Mouse (Mus musculus): ENCODE data around the gene F12.

Gene F12

GRCm38 (mm10) chr13:55419142-55419541 is 7.5 kb downstream of the F12 start:
- in situ Hi-C loops (cut with MboI; ENCODE audit: unreplicated experiment in 2 of 2): loop anchor here in 1 of 2 experiments (25.0 kb wide), 1 partner anchor 218 kb away; the partner anchor contains the start of gene Ddx46

DNA sequence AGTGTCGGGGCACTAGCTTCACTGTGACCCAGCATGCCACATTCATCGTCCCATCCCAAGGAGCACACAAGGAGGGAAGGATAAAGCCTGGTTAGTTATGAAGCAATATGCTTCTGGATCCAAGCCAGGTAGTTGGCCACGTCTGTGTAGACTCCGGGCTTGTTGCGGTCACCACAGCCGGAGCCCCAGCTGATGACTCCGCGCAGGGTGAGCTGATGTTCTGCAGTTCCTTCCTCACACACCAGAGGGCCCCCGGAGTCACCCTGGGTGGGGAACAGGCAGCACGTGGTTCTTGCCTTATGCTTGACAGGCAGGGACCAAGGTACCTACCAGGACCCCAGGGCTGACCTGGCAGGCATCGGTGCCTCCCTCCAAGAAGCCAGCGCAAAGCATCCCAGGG is 8.6 kb downstream of the F12 start:
- in situ Hi-C loops (cut with MboI; ENCODE audit: unreplicated experiment in 2 of 2): loop anchor here in 1 of 2 experiments (25.0 kb wide), 1 partner anchor 219 kb away; the partner anchor contains the start of gene Ddx46

- in situ Hi-C loops (cut with MboI; ENCODE audit: unreplicated experiment in 2 of 2): loop anchor here in 1 of 2 experiments (25.0 kb wide), 1 partner anchor 222 kb away; the partner anchor contains the start of gene Ddx46
These were observed 11.7 kb downstream of the F12 start, which contains the start of gene Pfn3 for GRCm38 (mm10) chr13:55414743-55415380. TSS of gene Pfn3 (minus strand) at chr13:55415232.

GRCm38 (mm10) chr13:55413333-55413732 is 13.3 kb downstream of the F12 start:
- in situ Hi-C loops (cut with MboI; ENCODE audit: unreplicated experiment in 2 of 2): loop anchor here in 1 of 2 experiments (25.0 kb wide), 1 partner anchor 224 kb away; the partner anchor contains the start of gene Ddx46

- in situ Hi-C loops (cut with MboI; ENCODE audit: unreplicated experiment in 2 of 2): loop anchor here in 1 of 2 experiments (25.0 kb wide), 1 partner anchor 225 kb away; the partner anchor contains the start of gene Ddx46
These were observed 13.8 kb downstream of the F12 start for GRCm38 (mm10) chr13:55412643-55413307.

DNA sequence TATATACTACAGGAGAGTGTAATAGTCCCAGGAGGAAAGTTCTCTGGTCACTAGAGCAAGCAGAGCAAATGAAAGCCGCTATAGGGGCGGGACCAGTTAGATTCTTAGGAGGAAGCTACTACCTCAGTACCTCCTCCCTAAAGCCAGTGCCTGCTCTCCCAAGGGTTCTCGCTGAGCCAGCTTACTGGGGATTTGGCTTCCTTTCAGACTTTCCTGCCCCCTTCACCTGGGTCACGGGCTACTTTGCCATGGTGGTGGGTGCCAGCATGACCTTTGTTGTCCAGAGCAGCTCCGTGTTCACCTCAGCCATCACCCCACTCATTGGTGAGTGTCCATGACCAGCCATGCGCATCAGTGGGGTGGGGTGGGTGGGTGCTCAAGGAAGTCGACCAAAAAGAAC is 14.8 kb downstream of the F12 start:
- in situ Hi-C loops (cut with MboI; ENCODE audit: unreplicated experiment in 2 of 2): loop anchor here in 1 of 2 experiments (25.0 kb wide), 1 partner anchor 225 kb away; the partner anchor contains the start of gene Ddx46

- in situ Hi-C loops (cut with MboI; ENCODE audit: unreplicated experiment in 2 of 2): loop anchor here (5.0 to 25.0 kb wide), 2 partner anchors 109 to 229 kb away; partner anchors contain the start of gene Ddx46 (in 1 of the 2)
These were observed 18.0 kb downstream of the F12 start for GRCm38 (mm10) chr13:55408546-55409120.

- in situ Hi-C loops (cut with MboI; ENCODE audit: unreplicated experiment in 2 of 2): loop anchor here (5.0 to 25.0 kb wide), 2 partner anchors 110 to 230 kb away; partner anchors contain the start of gene Ddx46 (in 1 of the 2)
These were observed 19.3 kb downstream of the F12 start for GRCm38 (mm10) chr13:55407341-55407740.

GRCm38 (mm10) chr13:55405783-55406390 is 20.7 kb downstream of the F12 start:
- in situ Hi-C loops (cut with MboI; ENCODE audit: unreplicated experiment in 2 of 2): loop anchor here (5.0 to 25.0 kb wide), 2 partner anchors 111 to 231 kb away; partner anchors contain the start of gene Ddx46 (in 1 of the 2)

- in situ Hi-C loops (cut with MboI; ENCODE audit: unreplicated experiment in 2 of 2): loop anchor here (5.0 to 25.0 kb wide), 2 partner anchors 112 to 232 kb away; partner anchors contain the start of gene Ddx46 (in 1 of the 2)
These were observed 21.5 kb downstream of the F12 start for GRCm38 (mm10) chr13:55404853-55405782.

DNA sequence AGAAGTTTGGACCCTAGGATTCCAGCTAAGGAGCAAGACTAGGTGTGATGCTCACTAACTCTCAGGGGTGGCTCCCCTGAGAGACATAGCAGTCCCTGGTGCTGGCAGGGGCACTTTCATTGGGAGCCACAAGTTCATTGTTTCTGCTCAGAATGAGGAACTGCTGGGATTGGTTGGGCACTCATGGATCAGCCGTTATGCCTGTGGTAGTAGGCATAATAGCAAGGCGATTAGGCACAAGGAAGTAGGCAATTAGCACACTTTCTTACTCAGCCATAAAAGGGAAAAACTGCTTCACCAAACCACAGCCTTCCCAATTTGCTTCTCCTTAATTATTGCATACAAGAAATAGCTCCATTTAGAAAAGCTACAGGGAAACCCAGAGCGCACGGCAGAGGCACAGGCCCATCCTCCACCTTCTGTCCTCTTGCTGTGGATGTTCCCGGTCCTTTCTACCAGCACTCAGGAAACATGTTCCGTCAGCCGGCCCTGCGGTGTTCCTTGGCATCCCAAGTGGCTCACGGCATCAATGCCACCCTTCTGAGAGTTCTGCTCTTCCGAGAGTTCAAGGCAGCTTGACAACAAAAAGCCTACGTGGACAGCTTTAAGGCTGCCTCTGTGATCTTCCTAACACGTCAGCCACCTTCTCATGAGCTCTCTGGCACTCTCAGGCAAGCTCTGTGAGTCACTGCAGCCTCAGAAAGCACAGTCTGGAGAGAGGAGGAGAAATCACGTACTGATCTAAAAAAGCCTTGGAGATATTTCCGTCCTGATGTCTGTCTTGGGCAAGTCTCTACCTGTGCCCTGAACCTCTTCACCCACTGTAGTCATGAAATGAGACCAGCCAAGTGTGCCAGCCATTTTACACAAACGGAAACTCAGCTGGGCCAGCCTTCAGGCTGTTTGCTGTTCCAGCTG is 22.4 kb downstream of the F12 start:
- in situ Hi-C loops (cut with MboI; ENCODE audit: unreplicated experiment in 2 of 2): loop anchor here in 1 of 2 experiments (5.0 to 25.0 kb wide), 2 partner anchors 113 to 233 kb away; partner anchors contain the start of gene Ddx46

DNA sequence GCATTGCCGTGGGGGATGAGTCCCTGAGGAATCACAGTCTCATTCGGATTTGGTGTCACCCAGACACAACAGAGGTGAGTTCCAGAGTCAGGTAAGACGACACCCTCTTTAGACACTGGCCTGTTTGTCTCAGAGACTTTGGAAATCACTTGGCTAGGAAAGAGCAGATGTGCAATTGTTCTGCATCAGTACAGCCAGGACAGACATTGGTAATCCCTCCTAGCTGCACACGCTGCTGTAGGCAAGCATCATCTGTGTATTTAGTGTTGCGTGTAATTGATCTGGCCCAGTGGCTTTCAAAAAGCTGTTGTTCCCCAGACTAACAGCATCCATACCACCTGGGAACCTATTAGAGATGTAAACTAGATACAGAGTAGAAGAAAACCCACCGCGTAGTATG is 23.3 kb downstream of the F12 start:
- in situ Hi-C loops (cut with MboI; ENCODE audit: unreplicated experiment in 2 of 2): loop anchor here in 1 of 2 experiments (5.0 to 25.0 kb wide), 2 partner anchors 114 to 234 kb away; partner anchors contain the start of gene Ddx46

GRCm38 (mm10) chr13:55400039-55400346 is 26.6 kb downstream of the F12 start:
- in situ Hi-C loops (cut with MboI; ENCODE audit: unreplicated experiment in 2 of 2): loop anchor here in 1 of 2 experiments (5.0 to 25.0 kb wide), 2 partner anchors 117 to 237 kb away; partner anchors contain the start of gene Ddx46

- in situ Hi-C loops (cut with MboI; ENCODE audit: unreplicated experiment in 2 of 2): loop anchor here in 1 of 2 experiments (5.0 to 25.0 kb wide), 3 partner anchors 65 to 238 kb away; partner anchors contain the start of gene Ddx46
These were observed 27.1 kb downstream of the F12 start for GRCm38 (mm10) chr13:55399300-55400038.

- in situ Hi-C loops (cut with MboI; ENCODE audit: unreplicated experiment in 2 of 2): loop anchor here in 1 of 2 experiments (10.0 kb wide), 1 partner anchor 63 kb away; no protein-coding TSS in a partner anchor
These were observed 28.5 kb downstream of the F12 start, which contains the start of gene Slc34a1 for GRCm38 (mm10) chr13:55398088-55398487. TSS of gene Slc34a1 (plus strand) at chr13:55398187.

DNA sequence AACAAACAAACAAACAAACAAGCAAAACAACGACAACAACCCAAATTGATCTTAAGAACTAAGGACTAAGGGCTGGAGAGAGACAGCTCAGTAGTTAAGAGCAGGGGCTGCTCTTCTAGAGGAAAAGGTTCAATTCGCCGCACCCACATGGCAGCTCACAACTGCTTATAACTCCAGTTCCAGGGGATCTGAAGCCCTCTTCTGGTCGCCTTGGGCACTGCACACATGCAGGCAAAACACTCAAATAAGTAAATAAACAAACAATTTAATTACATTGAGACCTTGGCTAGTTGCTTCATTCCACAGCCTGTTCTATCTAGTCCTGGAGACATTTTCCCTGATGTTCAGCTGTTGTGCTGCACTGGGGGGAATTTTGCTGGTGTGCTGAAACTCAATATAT is 33.7 kb downstream of the F12 start:
- in situ Hi-C loops (cut with MboI; ENCODE audit: unreplicated experiment in 2 of 2): loop anchor here (5.0 to 10.0 kb wide), 2 partner anchors 58 to 61 kb away; no protein-coding TSS in a partner anchor

DNA sequence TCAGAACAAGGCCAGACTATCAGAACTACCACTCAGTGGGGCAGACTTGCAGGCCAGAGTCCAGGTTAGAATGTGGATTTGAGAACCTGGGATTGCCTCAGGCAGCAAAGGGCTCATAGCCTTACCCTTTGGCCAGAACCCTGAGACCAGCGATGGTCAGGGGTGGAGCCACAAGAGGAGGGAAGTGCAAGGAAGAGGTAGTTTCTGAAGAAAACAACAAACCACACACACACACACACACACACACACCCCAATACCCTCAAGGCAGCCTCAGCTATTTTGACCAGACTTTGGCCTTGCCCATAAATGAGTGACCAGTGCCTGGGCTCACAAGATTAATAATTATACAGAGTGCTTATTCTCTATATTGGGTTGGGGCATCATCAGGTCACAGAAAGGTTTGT is 35.0 kb downstream of the F12 start:
- in situ Hi-C loops (cut with MboI; ENCODE audit: unreplicated experiment in 2 of 2): loop anchor here (5.0 to 10.0 kb wide), 2 partner anchors 57 to 59 kb away; no protein-coding TSS in a partner anchor

Data from v-Abl transformed pro-B cells (cell line).